Mouse (Mus musculus) CH12.LX (cell line): ENCODE measurements around the gene Dnajc4. TPM values are rescaled to one million over a fixed set of nuclear protein-coding genes. Genes with fewer than 3 reads are reported as not detected.

Experiments
- DNase-seq: peaks from one replicate; pipeline ENCODE4 v3.0.0-alpha.2; 2013; ENCODE audit errors: extremely low read depth
- H3K27ac ChIP-seq: 2 replicates; pipeline ENCODE4 v1.5.1; 2012; ENCODE audit warnings: low read depth, mild to moderate bottlenecking, control low read depth, moderate library complexity; ENCODE audit not compliant: insufficient read depth
- H3K27me3 ChIP-seq: replicated peaks from 2 replicates; pipeline ENCODE3; 2012; ENCODE audit warnings: inconsistent platforms
- H3K36me3 ChIP-seq, 2 experiments: replicated peaks in 1 of 2; 2 replicates each; pipeline versions ENCODE3 to v1.6.1; 2012; ENCODE audit warnings: inconsistent platforms in 1 of 2, low read length in 1 of 2, mild to moderate bottlenecking in 1 of 2, mixed read lengths in 1 of 2, moderate library complexity in 1 of 2; ENCODE audit not compliant: control insufficient read depth in 1 of 2, insufficient read depth in 1 of 2
- H3K4me1 ChIP-seq, 2 experiments: 2 replicates each; pipeline ENCODE4 v1.6.1; 2012; ENCODE audit warnings: inconsistent platforms in 1 of 2, moderate library complexity in 1 of 2; ENCODE audit not compliant: insufficient read depth in 2 of 2, control insufficient read depth in 1 of 2
- H3K4me2 ChIP-seq: 2 replicates; pipeline ENCODE4 v1.6.1; 2012; ENCODE audit warnings: low read depth, mild to moderate bottlenecking, control low read depth; ENCODE audit not compliant: poor library complexity, insufficient read depth, severe bottlenecking
- H3K4me3 ChIP-seq, 3 experiments: fragments of 150-350 bp in 1 of 3; sonication (generic) in 1 of 3; replicated peaks in 1 of 3; 2 replicates each; pipeline versions ENCODE3 to v1.5.1; 2011 to 2012; ENCODE audit warnings: low read depth in 2 of 3, low read length in 2 of 3, mild to moderate bottlenecking in 2 of 3, moderate library complexity in 2 of 3, control low read depth in 1 of 3, improper control_type of control experiment in 1 of 3, inconsistent platforms in 1 of 3, mixed read lengths in 1 of 3; ENCODE audit not compliant: poor library complexity in 1 of 3
- H3K79me2 ChIP-seq: replicated peaks from 2 replicates; pipeline ENCODE4 v1.6.1; 2012; ENCODE audit warnings: mild to moderate bottlenecking, moderate library complexity; ENCODE audit not compliant: control insufficient read depth, poor library complexity, insufficient read depth, severe bottlenecking; ENCODE audit errors: extremely low read depth
- H3K9ac ChIP-seq: 2 replicates; pipeline ENCODE4 v1.6.1; 2012; ENCODE audit warnings: low read depth, mild to moderate bottlenecking, control low read depth, moderate library complexity; ENCODE audit not compliant: insufficient read depth
- H3K9me3 ChIP-seq: replicated peaks from 2 replicates; pipeline ENCODE3; 2012; ENCODE audit warnings: low read length, inconsistent platforms, mixed read lengths
- ELF1 ChIP-seq: IDR thresholded peaks from 2 replicates; pipeline ENCODE4 v1.6.1; 2014; ENCODE audit warnings: low read depth, mild to moderate bottlenecking, inconsistent platforms, low read length, improper control_type of control experiment
- ETS1 ChIP-seq: conservative IDR thresholded peaks from 2 replicates; pipeline ENCODE4 v1.6.1; 2012; ENCODE audit warnings: low read depth, mild to moderate bottlenecking, inconsistent platforms, low read length, improper control_type of control experiment, moderate library complexity
- GABPA ChIP-seq: IDR thresholded peaks from 2 replicates; pipeline ENCODE4 v1.6.1; 2012; ENCODE audit warnings: low read depth, low read length, improper control_type of control experiment, inconsistent platforms; ENCODE audit not compliant: insufficient replicate concordance
- IRF4 ChIP-seq: IDR thresholded peaks from 2 replicates; pipeline ENCODE4 v1.6.1; 2014; ENCODE audit warnings: low read depth, mild to moderate bottlenecking, inconsistent platforms, low read length, improper control_type of control experiment
- JUN ChIP-seq: IDR thresholded peaks from 2 replicates; pipeline ENCODE4 v1.6.1; 2011; ENCODE audit warnings: low read depth, mild to moderate bottlenecking, low read length, improper control_type of control experiment, moderate library complexity; ENCODE audit not compliant: insufficient read depth
- JUND ChIP-seq: conservative IDR thresholded peaks from 2 replicates; pipeline ENCODE4 v1.6.1; 2011; ENCODE audit warnings: low read depth, low read length, improper control_type of control experiment
- MAFK ChIP-seq: IDR thresholded peaks from 2 replicates; pipeline ENCODE4 v1.6.1; 2011; ENCODE audit warnings: low read length, improper control_type of control experiment; ENCODE audit not compliant: insufficient replicate concordance
- MAX ChIP-seq: IDR thresholded peaks from 2 replicates; pipeline ENCODE4 v1.6.1; 2011; ENCODE audit warnings: low read length, improper control_type of control experiment
- MAZ ChIP-seq: IDR thresholded peaks from 2 replicates; pipeline ENCODE4 v1.6.1; 2012; ENCODE audit warnings: low read depth, mild to moderate bottlenecking, inconsistent platforms, low read length, improper control_type of control experiment, moderate library complexity
- MEF2A ChIP-seq: IDR thresholded peaks from 2 replicates; pipeline ENCODE4 v1.6.1; 2014; ENCODE audit warnings: low read depth, mild to moderate bottlenecking, inconsistent platforms, low read length, improper control_type of control experiment, borderline replicate concordance
- MXI1 ChIP-seq: IDR thresholded peaks from 2 replicates; pipeline ENCODE4 v1.6.1; 2011; ENCODE audit warnings: mild to moderate bottlenecking, low read depth, low read length, improper control_type of control experiment
- NELFE ChIP-seq: IDR thresholded peaks from 2 replicates; pipeline ENCODE4 v1.6.1; 2011; ENCODE audit warnings: low read depth, low read length, improper control_type of control experiment
- PAX5 ChIP-seq: IDR thresholded peaks from 2 replicates; pipeline ENCODE4 v1.6.1; 2012; ENCODE audit warnings: low read length, inconsistent platforms, mixed read lengths
- POLR2A ChIP-seq: IDR thresholded peaks from 2 replicates; pipeline ENCODE4 v1.6.1; 2011; ENCODE audit warnings: low read depth, mild to moderate bottlenecking, improper control_type of control experiment, low read length
- RAD21 ChIP-seq: IDR thresholded peaks from 2 replicates; pipeline ENCODE4 v1.6.1; 2011; ENCODE audit warnings: low read depth, mild to moderate bottlenecking, low read length, improper control_type of control experiment, moderate library complexity
- SIN3A ChIP-seq: IDR thresholded peaks from 2 replicates; pipeline ENCODE4 v1.6.1; 2012; ENCODE audit warnings: low read length, improper control_type of control experiment, inconsistent platforms
- TCF12 ChIP-seq: IDR thresholded peaks from 2 replicates; pipeline ENCODE4 v1.6.1; 2014; ENCODE audit warnings: low read depth, mild to moderate bottlenecking, inconsistent platforms, low read length, improper control_type of control experiment
- UBTF ChIP-seq: IDR thresholded peaks from 2 replicates; pipeline ENCODE4 v1.6.1; 2012; ENCODE audit warnings: low read depth, mild to moderate bottlenecking, inconsistent platforms, low read length, improper control_type of control experiment, moderate library complexity
- USF2 ChIP-seq: conservative IDR thresholded peaks from 2 replicates; pipeline ENCODE4 v1.6.1; 2011; ENCODE audit warnings: low read depth, low read length, improper control_type of control experiment
- ZKSCAN1 ChIP-seq: IDR thresholded peaks from 2 replicates; pipeline ENCODE4 v1.6.1; 2012; ENCODE audit warnings: low read depth, inconsistent platforms, low read length, improper control_type of control experiment, borderline replicate concordance
- ZNF384 ChIP-seq: IDR thresholded peaks from 2 replicates; pipeline ENCODE4 v1.6.1; 2012; ENCODE audit warnings: low read depth, low read length, improper control_type of control experiment, inconsistent platforms
- dilution Hi-C: fragments of 300-500 bp; cut with MboI; formaldehyde crosslinking; loops from 2 replicates; pipeline ENCODE4 v1.14.3; 2020; ENCODE audit warnings: low sequenced_read_pairs; ENCODE audit not compliant: extremely low pct_unique_long_range_greater_than_20kb, extremely low pct_ligation_motif_present
- in situ Hi-C: fragments of 300-500 bp; cut with MboI; formaldehyde crosslinking; loops from 3 replicates; pipeline ENCODE4 v1.14.3; 2019; ENCODE audit warnings: low sequenced_read_pairs, low pct_ligation_motif_present, low pct_unique_long_range_greater_than_20kb, mixed read lengths
- polyA plus RNA-seq: library from polyadenylated mRNA; unstranded; fragments of >175 nt; gene quantifications from 2 replicates; pipeline ENCODE4 v1.2.1, GENCODE M21; 2012; ENCODE audit warnings: low read depth; ENCODE audit not compliant: insufficient read length
- total RNA-seq, 2 experiments: library from RNA; depleted of rRNA; stranded (reverse); fragments of 300-350 nt in 1 of 2; fragments of >200 nt in 1 of 2; gene quantifications; 2 replicates each; pipeline ENCODE4 v1.2.3; 2012 to 2014

Gene Dnajc4
- total and polyA plus RNA-seq, 3 experiments, result 6.2 to 13.9 (median 11.2) TPM

DNA sequence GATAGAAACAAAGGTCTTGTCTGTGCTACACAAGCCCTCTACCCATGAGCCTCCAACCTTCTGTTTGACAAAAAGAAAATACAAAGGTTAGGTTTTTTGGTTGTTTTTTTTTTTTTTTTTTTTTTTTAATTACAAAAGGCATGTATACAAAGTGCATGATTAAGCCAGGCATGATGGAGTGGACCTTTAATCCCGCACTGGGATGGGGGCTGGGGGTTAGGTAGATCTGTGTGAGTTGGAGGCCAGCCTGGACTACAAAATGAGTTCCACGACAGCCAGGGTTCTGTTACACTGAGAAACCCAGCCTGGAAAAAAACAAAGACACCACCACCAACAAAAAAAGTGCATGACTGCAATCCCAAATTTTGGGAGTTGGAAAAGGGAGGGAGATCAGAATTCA is 48.8 kb upstream of the Dnajc4 start:
- peak overlapping the region in 2 of 3 experiments; percentile 72 to 88 for H3K4me3 ChIP-seq
- DNase-seq, result no peak

DNA sequence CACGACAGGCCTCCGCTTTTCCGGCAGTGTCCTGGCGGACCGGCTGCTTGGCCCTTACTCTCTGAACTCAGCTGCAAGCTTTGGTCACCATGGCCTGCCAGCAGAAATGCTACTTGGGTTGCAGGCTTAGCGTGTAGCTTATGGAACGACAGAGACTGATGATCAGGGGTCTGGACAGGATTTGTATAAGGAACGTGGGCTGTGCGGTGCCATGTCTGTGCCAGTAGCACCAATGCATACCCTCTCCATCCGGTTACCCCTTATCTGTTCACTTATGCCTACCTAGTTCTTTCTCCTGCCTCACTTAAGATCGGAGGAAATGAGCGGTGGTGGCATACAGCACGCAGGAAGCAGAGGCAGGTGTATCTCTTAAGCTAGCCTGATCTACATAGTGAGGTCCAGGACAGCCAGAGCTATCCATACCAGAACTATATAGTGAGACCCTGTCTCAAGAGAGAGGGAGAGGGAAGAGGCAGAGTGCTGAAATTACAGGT is 48.3 kb upstream of the Dnajc4 start:
- peaks cover 12% of the 10 kb centered on the region for H3K27me3 ChIP-seq
- in situ Hi-C loops (no loop called here), dilution Hi-C loops (no loop called here)
- H3K79me2 ChIP-seq, result peaks cover 39% of the 10 kb centered on the region
- H3K27ac ChIP-seq, result peak overlapping the region; percentile 53
- TF ChIP-seq JUN (no peak), POLR2A (no peak; the same call in 1 of the 2 replicates), IRF4 (no peak), SIN3A (no peak), ZNF384 (no peak), ELF1 (no peak), GABPA (no peak)
- no peak for DNase-seq
- H3K9me3 ChIP-seq, result no peaks in the 10 kb centered on the region
- peaks cover 0 to 15% of the 10 kb centered on the region in 2 experiments for H3K36me3 ChIP-seq
- H3K4me3 ChIP-seq, result peak overlapping the region; percentile 72 to 88 (median 75)
- H3K4me2 ChIP-seq, result peak overlapping the region; percentile 60
- H3K9ac ChIP-seq, result peak overlapping the region; percentile 79
- H3K4me1 ChIP-seq, result peaks cover 12 to 41% of the 10 kb centered on the region in 2 experiments

More for the DNA sequence above, 48.8 kb upstream of the Dnajc4 start:
- peaks cover 12% of the 10 kb centered on the region for H3K27me3 ChIP-seq
- peaks cover 0 to 13% of the 10 kb centered on the region in 2 experiments for H3K36me3 ChIP-seq
- H3K79me2 ChIP-seq, result peaks cover 35% of the 10 kb centered on the region
- H3K4me2 ChIP-seq, result peak overlapping the region; percentile 60; the same call in 1 of the 2 replicates
- dilution Hi-C loops, result no loop called here
- no peak overlapping the region for H3K9ac ChIP-seq
- in situ Hi-C loops, result no loop called here
- H3K9me3 ChIP-seq, result no peaks in the 10 kb centered on the region
- H3K4me1 ChIP-seq, result peaks cover 12 to 40% of the 10 kb centered on the region in 2 experiments
- no peak overlapping the region for H3K27ac ChIP-seq
- no peak for TF ChIP-seq USF2
- 0 out of 2 replicates have a peak, but pooled peaks have one; percentile 6 for TF ChIP-seq ZNF384
- no peak for TF ChIP-seq RAD21
- TF ChIP-seq TCF12, result no peak

DNA sequence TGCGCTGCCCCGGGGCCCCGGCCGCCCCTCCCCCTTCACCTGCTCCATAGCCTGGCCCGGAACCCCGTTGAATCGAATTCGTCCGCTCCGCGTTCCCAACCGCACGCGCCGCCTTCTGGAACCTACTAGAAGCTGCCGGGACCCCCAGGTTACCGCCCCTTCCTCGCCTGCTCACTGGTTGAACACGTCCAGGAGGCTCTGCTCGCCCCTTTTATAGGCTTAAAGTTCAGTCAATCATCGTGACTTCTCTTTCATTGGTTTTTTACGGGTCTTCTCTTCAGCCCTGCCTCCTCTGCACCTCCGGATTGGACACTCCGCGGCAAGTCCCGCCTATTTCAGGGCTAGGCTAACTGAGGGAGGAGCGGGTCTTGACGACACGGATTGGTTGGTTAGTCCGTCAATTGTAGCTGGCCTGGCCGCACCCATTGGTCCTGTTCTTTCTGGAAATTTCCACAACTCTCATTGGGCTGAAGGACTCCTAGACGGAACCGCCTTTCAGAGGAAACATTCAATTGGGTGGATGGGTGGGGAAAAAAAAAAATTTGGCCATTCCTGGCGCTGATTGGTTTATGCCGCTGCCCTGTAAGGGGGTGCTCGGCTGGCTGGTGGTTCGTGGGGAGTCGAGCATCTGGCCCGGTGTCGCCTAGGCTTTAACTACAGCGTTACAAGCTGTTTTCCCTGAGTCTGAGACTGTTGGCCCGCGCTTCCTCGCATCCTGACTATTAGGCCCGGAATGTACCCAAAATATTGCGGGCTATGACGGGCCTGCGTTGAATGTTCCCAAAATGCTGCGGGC is 47.7 kb upstream of the Dnajc4 start, which contains the start of gene Stip1:
Gene Stip1 (minus strand): TSS at position 127 of the 796 bp plus-strand sequence.
- Histone ChIP-seq H3K4me3 (peak within 1 kb of the TSS; percentile 85 to 98 (median 88)), H3K9me3 (no peaks in the 10 kb centered on the region), H3K27me3 (peaks cover 10% of the 10 kb centered on the region), H3K4me1 (peaks cover 12 to 41% of the 10 kb centered on the region in 2 experiments), H3K27ac (peak within 1 kb of the TSS; percentile 53), H3K4me2 (peak within 1 kb of the TSS; percentile 60), H3K79me2 (peaks cover 46% of the 10 kb centered on the region), H3K36me3 (peaks cover 6 to 21% of the 10 kb centered on the region in 2 experiments), H3K9ac (peak within 1 kb of the TSS; percentile 88)
- DNase-seq, result peak; percentile 100
- dilution Hi-C loops (no loop called here), in situ Hi-C loops (no loop called here)
- TF ChIP-seq MXI1 (peak; percentile 76), MEF2A (no peak), NELFE (peak; percentile 92), MAZ (0 out of 2 replicates have a peak, but pooled peaks have one; percentile 20), POLR2A (peak; percentile 92), MAFK (no peak), SIN3A (no peak), GABPA (no peak), ETS1 (no peak), TCF12 (peak; percentile 70), USF2 (no peak), UBTF (0 out of 2 replicates have a peak, but pooled peaks have one; percentile 10), MAX (peak; percentile 57; the same call in 1 of the 2 replicates), ZKSCAN1 (no peak), PAX5 (no peak), JUND (no peak), IRF4 (0 out of 2 replicates have a peak, but pooled peaks have one; percentile 19)
